Mouse (Mus musculus) C2C12 (cell line): ENCODE data around the gene Slc4a2. TPM values are rescaled to one million over a fixed set of nuclear protein-coding genes. Genes with fewer than 3 reads are reported as not detected.

ENCODE experiments used
- H3K27me3 ChIP-seq: one replicate; pipeline ENCODE4 v1.6.1; 2011; ENCODE audit not compliant: control insufficient read depth, insufficient read depth, insufficient read length
- H3K36me3 ChIP-seq: one replicate; pipeline ENCODE4 v1.6.1; 2011; ENCODE audit not compliant: control insufficient read depth, insufficient read depth
- H3K4me3 ChIP-seq: one replicate; pipeline ENCODE4 v1.5.1; 2011; ENCODE audit warnings: mild to moderate bottlenecking, control low read depth; ENCODE audit not compliant: poor library complexity, insufficient read depth, severe bottlenecking
- H3K79me2 ChIP-seq: one replicate; pipeline ENCODE4 v1.6.1; 2011; ENCODE audit not compliant: control insufficient read depth, insufficient read depth
- H3K79me3 ChIP-seq: one replicate; pipeline ENCODE4 v1.6.1; 2011; ENCODE audit warnings: low read depth, control low read depth
- H3ac ChIP-seq: one replicate; pipeline ENCODE3; 2011; ENCODE audit warnings: low read depth; ENCODE audit not compliant: control insufficient read depth, insufficient read length
- CEBPB ChIP-seq: IDR thresholded peaks from one replicate; pipeline ENCODE4 v1.6.1; 2011; ENCODE audit warnings: low read depth, mild to moderate bottlenecking, control low read depth, moderate library complexity
- CTCF ChIP-seq: IDR thresholded peaks from one replicate; pipeline ENCODE4 v1.5.1; 2011; ENCODE audit not compliant: control insufficient read depth, insufficient read depth, insufficient read length
- FOSL1 ChIP-seq: IDR thresholded peaks from one replicate; pipeline ENCODE4 v1.8.0; 2011; ENCODE audit warnings: mild to moderate bottlenecking, low read length; ENCODE audit not compliant: poor library complexity, insufficient read depth, severe bottlenecking
- MAX ChIP-seq: IDR thresholded peaks from one replicate; pipeline ENCODE4 v1.6.1; 2011; ENCODE audit warnings: mild to moderate bottlenecking, control low read depth
- MYOD1 ChIP-seq: IDR thresholded peaks from one replicate; pipeline ENCODE4 v1.6.1; 2011; ENCODE audit warnings: low read depth; ENCODE audit not compliant: control insufficient read depth, insufficient read length
- MYOG ChIP-seq: IDR thresholded peaks from one replicate; pipeline ENCODE4 v1.6.1; 2011; ENCODE audit not compliant: control insufficient read depth, insufficient read length; ENCODE audit errors: extremely low read depth
- USF1 ChIP-seq: IDR thresholded peaks from one replicate; pipeline ENCODE4 v1.6.1; 2011; ENCODE audit warnings: low read depth, mild to moderate bottlenecking, control low read depth, moderate library complexity
- polyA plus RNA-seq: library from polyadenylated mRNA; unstranded; fragments of >200 nt; fragmentation: generic; extraction: Trizol; gene quantifications from one replicate; pipeline ENCODE4 v1.2.1, GENCODE M21; 2012; ENCODE audit warnings: missing spikeins

Slc4a2 gene
- polyA plus RNA-seq, 1 experiment: 76.4 TPM

- Histone ChIP-seq H3K4me3 (peak overlapping the region; percentile 57), H3K27me3 (no peaks in the 10 kb centered on the region), H3K36me3 (peaks cover 30% of the 10 kb centered on the region), H3K79me2 (peaks cover 37% of the 10 kb centered on the region), H3K79me3 (peaks cover 15% of the 10 kb centered on the region), H3ac (peak overlapping the region; percentile 92)
- TF ChIP-seq MYOD1: no peak
Observed at GRCm38 (mm10) chr5:24426037-24426432, 2.4 kb downstream of the Slc4a2 start.

GRCm38 (mm10) chr5:24426556-24427284 is 3.1 kb downstream of the Slc4a2 start:
- Histone ChIP-seq H3K4me3 (peak overlapping the region; percentile 57), H3ac (no peak overlapping the region), H3K27me3 (no peaks in the 10 kb centered on the region), H3K79me3 (peaks cover 15% of the 10 kb centered on the region), H3K36me3 (peaks cover 28% of the 10 kb centered on the region), H3K79me2 (peaks cover 37% of the 10 kb centered on the region)
- TF ChIP-seq CTCF (no peak), USF1 (peak; percentile 63), MYOD1 (no peak)

GRCm38 (mm10) chr5:24427285-24427633 is 3.6 kb downstream of the Slc4a2 start:
- H3K36me3 ChIP-seq: peaks cover 33% of the 10 kb centered on the region
- no peak overlapping the region for H3K4me3 ChIP-seq
- no peak for TF ChIP-seq MAX
- H3ac ChIP-seq: no peak overlapping the region
- H3K79me2 ChIP-seq: peaks cover 37% of the 10 kb centered on the region
- no peaks in the 10 kb centered on the region for H3K27me3 ChIP-seq
- peaks cover 15% of the 10 kb centered on the region for H3K79me3 ChIP-seq

- Histone ChIP-seq H3K4me3 (no peak overlapping the region), H3K36me3 (peaks cover 40% of the 10 kb centered on the region), H3K27me3 (no peaks in the 10 kb centered on the region), H3ac (no peak overlapping the region), H3K79me2 (peaks cover 31% of the 10 kb centered on the region), H3K79me3 (peaks cover 13% of the 10 kb centered on the region)
- no peak for TF ChIP-seq USF1
- TF ChIP-seq MYOG: no peak
- TF ChIP-seq CTCF: no peak
- no peak for TF ChIP-seq MYOD1
- no peak for TF ChIP-seq FOSL1
- no peak for TF ChIP-seq CEBPB
- no peak for TF ChIP-seq MAX
Observed at GRCm38 (mm10) chr5:24427981-24428402, 4.4 kb downstream of the Slc4a2 start.

- H3K27me3 ChIP-seq: no peaks in the 10 kb centered on the region
- TF ChIP-seq MYOG (no peak), MAX (no peak), FOSL1 (no peak)
- H3K4me3 ChIP-seq: no peak overlapping the region
- H3K79me3 ChIP-seq: peaks cover 13% of the 10 kb centered on the region
- H3K36me3 ChIP-seq: peaks cover 43% of the 10 kb centered on the region
- H3ac ChIP-seq: peak overlapping the region; percentile 15
- peaks cover 31% of the 10 kb centered on the region for H3K79me2 ChIP-seq
Observed at GRCm38 (mm10) chr5:24428596-24428995, 5.0 kb downstream of the Slc4a2 start.

- Histone ChIP-seq H3K27me3 (no peaks in the 10 kb centered on the region), H3K79me2 (no peaks in the 10 kb centered on the region), H3K79me3 (no peaks in the 10 kb centered on the region), H3K4me3 (no peak overlapping the region), H3ac (no peak overlapping the region), H3K36me3 (peaks cover 83% of the 10 kb centered on the region)
- TF ChIP-seq CEBPB: no peak
- TF ChIP-seq USF1: no peak
Observed at GRCm38 (mm10) chr5:24433993-24434392, 10.4 kb downstream of the Slc4a2 start.

GRCm38 (mm10) chr5:24441187-24441586 is 17.6 kb downstream of the Slc4a2 start:
- TF ChIP-seq FOSL1 (no peak), USF1 (no peak), MAX (no peak), CEBPB (no peak), MYOD1 (no peak), CTCF (no peak), MYOG (no peak)

More at GRCm38 (mm10) chr5:24441187-24441586, 17.6 kb downstream of the Slc4a2 start:
- H3K79me2 ChIP-seq: peaks cover 22% of the 10 kb centered on the region
- peaks cover 8% of the 10 kb centered on the region for H3K79me3 ChIP-seq
- no peak overlapping the region for H3ac ChIP-seq
- no peaks in the 10 kb centered on the region for H3K27me3 ChIP-seq
- H3K4me3 ChIP-seq: no peak overlapping the region
- peaks cover 70% of the 10 kb centered on the region for H3K36me3 ChIP-seq
